Mouse (Mus musculus): ENCODE measurements around the gene Kcnip4.
A peak's percentile ranks its signal among the peaks of the same experiment; 100 is the strongest.

Gene Kcnip4

GRCm38 (mm10) chr5:49255983-49256382 lies 268.7 kb downstream of the Kcnip4 start:
- DNase-seq (ENCODE audit: low read depth, low spot score) = no peak

DNA sequence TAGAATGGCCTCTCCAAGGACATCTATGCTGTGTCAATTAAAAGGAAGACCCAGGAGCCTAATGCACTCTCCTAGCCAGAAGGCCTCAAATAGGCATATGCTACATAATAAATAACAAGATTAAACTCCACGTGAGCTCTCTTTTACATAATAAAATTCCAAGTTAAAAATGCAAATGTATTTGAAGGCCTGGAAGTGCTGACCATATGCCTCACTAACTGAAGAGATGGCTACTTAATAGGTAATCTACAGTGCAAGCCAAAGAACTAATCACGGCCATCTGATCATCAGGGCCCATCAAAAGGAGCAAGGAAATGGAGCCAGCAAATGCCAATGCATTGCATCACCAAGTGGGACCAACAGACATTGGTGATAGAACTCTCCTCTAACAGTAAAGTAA lies 277.6 kb downstream of the Kcnip4 start:
- no peak for DNase-seq (ENCODE audit: low read depth, low spot score)

DNA sequence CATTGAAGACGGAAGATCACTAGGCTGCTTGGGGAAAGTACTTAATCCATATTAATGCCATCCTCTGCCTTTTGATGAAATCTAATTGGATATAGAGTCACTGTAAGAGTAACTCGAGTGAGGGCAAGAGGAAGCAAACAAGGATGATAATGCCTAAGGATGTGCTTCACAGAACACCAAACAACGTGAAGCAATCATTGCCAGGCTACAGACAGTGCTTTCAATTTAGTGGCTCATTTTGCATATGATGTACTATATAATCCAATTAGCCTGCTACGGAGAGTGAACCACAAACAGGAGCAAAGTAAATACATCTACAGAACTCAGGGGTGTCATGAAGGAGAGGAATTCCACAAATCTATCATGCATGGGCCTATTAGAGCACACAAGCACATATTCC lies 280.3 kb downstream of the Kcnip4 start:
- DNase-seq (ENCODE audit: low read depth, low spot score) = no peak

GRCm38 (mm10) chr5:49241708-49242107 lies 283.0 kb downstream of the Kcnip4 start:
- DNase-seq (ENCODE audit: low read depth, low spot score) = no peak

- DNase-seq (ENCODE audit: low read depth, low spot score) = no peak
These were observed 323.4 kb downstream of the Kcnip4 start for GRCm38 (mm10) chr5:49201164-49201756.

DNA sequence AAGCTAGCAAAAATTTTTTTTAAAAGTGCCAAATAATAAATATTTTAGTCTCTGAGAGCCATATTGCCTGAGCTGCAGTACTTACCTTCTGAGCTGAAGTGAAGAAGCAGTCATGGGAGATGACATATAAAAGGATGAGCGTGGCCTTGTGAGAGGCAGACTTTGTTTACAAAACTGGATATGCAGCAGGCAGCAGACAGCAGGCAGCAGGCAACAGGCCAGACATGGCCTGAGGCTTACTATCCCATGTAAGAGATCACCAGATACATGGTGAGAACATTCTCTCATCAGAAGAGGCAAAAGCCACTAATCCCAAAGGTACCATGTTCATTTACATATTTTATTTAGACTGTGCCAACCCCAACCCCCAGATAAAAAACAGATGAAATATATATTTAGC lies 336.5 kb downstream of the Kcnip4 start:
- no peak for DNase-seq (ENCODE audit: low read depth, low spot score)

DNA sequence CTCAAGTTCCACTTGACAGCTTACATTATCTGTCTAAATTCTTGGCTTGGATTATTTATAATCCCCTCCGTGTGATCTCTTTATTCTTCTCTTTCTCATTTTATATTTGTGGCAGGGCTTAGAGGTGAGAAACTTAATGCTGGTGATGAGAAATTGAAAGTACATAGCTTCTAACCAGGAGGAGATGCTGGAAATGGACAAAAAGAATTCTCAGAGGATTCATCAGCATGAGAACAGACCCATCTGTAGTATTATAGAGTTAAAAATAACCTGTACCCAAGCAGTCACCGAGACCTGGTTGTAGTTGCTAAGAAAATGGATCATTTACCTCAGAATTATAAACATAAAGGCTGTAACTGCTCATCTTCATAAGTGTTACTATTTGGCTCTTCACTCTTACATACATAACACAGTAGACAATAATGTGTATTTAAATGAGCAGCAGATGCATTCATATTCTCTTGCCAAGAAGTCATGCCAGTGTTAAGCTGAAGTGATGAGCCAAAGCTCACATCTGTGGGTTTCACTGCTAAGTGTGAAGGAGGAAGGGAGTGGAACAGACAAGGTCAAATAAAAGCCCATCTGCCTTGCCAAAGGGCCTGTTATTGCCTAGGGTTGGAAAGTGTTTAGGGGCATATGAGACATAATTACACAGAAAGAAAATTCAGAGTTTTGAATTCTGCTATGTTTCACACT lies 374.4 kb downstream of the Kcnip4 start:
- no peak for DNase-seq (ENCODE audit: low read depth, low spot score)

DNA sequence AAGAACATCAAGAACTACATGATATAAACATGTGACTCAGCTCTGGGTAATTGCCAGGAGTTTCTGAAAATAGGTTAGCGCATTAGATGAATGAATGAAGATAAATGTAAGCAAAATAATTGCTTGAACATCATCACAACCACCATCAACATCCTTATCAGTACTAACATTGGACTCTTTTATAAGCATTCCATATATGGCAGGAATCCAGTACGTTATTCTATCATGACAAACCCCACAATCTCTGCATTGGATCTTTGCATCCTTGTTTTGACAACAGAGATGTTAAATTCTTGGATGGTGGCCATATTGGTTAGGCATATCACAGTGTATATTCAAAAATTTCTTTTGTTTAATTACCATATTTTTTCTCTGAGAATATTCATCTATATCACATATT lies 375.0 kb downstream of the Kcnip4 start:
- DNase-seq (ENCODE audit: low read depth, low spot score) = no peak

GRCm38 (mm10) chr5:49095432-49095831 lies 429.3 kb downstream of the Kcnip4 start:
- no peak for DNase-seq (ENCODE audit: low read depth, low spot score)

DNA sequence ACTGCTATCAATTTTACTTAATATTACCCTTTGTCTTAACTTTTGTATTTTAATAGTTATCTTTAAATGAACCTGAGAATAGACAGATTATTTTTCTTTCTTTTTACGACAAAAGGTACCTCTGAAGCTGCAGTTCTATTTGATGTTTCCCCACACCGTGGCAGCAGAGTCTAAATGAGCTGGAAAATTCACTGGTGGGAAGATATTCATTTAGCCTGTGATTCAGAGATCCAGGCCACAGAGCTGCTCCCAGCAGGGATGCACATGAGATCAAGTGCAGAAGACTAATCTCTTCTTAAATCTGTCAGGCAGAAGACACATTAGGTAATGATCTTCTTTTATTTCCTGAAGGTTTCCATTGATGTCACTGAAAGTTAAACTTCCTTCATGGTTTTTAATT lies 429.8 kb downstream of the Kcnip4 start:
- no peak for DNase-seq (ENCODE audit: low read depth, low spot score)

GRCm38 (mm10) chr5:49094306-49094705 lies 430.4 kb downstream of the Kcnip4 start:
- DNase-seq (ENCODE audit: low read depth, low spot score) = no peak

GRCm38 (mm10) chr5:49090122-49090680 lies 434.5 kb downstream of the Kcnip4 start:
- DNase-seq (ENCODE audit: low read depth, low spot score) = peak; percentile 28

- no peak for DNase-seq (ENCODE audit: low read depth, low spot score)
These were observed 459.1 kb downstream of the Kcnip4 start for GRCm38 (mm10) chr5:49065646-49066045.

GRCm38 (mm10) chr5:49058926-49059325 lies 465.8 kb downstream of the Kcnip4 start:
- no peak for DNase-seq (ENCODE audit: low read depth, low spot score)

DNA sequence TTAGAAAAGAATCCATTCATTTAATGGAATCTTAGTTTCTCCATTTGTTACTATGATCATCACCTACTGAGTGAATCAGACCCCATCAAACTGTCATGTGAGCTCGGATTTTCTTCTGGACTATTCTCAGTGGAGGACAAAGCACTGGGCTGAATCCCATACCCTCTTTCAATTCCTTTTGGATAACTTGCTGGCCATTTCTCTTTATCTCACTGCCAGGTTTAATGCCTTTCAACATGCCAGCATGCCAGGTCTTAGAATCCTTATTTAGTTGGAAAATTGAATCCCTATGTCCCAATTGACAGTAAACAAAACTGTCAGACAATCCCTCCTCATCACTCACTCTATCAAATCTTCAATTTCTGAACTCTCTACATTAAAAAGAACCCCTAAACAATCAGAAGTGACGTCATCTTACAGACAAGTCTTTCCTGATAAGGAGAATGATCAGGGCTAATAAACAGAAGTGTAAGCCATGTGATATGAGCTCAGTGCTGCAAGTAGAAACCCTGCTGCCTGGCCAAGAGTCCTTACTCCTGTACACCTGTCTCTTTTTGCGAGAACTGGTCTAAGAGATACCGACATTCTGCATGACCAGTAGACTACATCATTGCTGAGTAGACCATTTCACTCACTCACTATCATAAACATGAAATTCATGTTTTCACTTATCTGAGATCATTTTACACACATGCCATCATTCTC lies 466.9 kb downstream of the Kcnip4 start:
- DNase-seq (ENCODE audit: low read depth, low spot score) = no peak

GRCm38 (mm10) chr5:49047960-49048359 lies 476.7 kb downstream of the Kcnip4 start:
- no peak for DNase-seq (ENCODE audit: low read depth, low spot score)

- DNase-seq (ENCODE audit: low read depth, low spot score) = no peak
These were observed 483.4 kb downstream of the Kcnip4 start for GRCm38 (mm10) chr5:49041259-49041845.

- DNase-seq (ENCODE audit: low read depth, low spot score) = no peak
These were observed 527.3 kb downstream of the Kcnip4 start for GRCm38 (mm10) chr5:48997359-48997758.

- no peak for DNase-seq (ENCODE audit: low read depth, low spot score)
These were observed 535.5 kb downstream of the Kcnip4 start for GRCm38 (mm10) chr5:48989145-48989659.

GRCm38 (mm10) chr5:48942378-48943088 lies 582.2 kb downstream of the Kcnip4 start:
- DNase-seq (ENCODE audit: low read depth, low spot score) = no peak

DNA sequence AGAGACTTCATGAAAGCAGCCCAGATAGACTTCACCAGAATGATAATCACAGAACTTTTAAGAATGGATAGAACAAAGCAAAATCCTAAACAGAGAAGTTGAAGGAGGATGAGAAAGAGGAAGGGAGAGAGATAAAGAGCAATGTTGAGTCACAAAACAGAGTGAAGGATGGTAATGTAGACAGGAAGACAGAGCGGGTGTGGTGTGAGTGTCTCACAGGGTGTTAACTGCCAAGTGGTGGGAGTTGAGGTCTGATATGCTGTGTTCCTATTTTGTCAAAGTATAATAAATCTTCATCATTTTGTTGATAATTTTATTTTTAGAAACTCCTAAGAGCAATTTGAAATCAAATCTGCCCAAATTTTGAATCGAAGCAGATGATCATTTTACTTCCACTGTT lies 592.8 kb downstream of the Kcnip4 start:
- no peak for DNase-seq (ENCODE audit: low read depth, low spot score)
